Mouse (Mus musculus) brain, embryonic 14.5 days (tissue): Measurements from ENCODE around the gene Gm6358.
"Not testable (repeated sequence)": the region's sequence is repeated elsewhere in the genome, so short reads cannot be mapped to it uniquely, and the experiment has no call there.

Experiments
- CTCF ChIP-seq: fragments of 200-500 bp; IDR thresholded peaks from 2 replicates; pipeline ENCODE4 v1.5.1; 2012; ENCODE audit warnings: inconsistent platforms, mild to moderate bottlenecking, moderate library complexity, borderline replicate concordance; ENCODE audit not compliant: insufficient read depth, insufficient read length; ENCODE audit errors: extremely low read depth
- POLR2A ChIP-seq: fragments of 200-500 bp; IDR thresholded peaks from 2 replicates; pipeline ENCODE4 v1.6.1; 2012; ENCODE audit warnings: mild to moderate bottlenecking, inconsistent platforms, borderline replicate concordance; ENCODE audit not compliant: poor library complexity, insufficient read depth, insufficient read length, severe bottlenecking; ENCODE audit errors: extremely low read depth

DNA sequence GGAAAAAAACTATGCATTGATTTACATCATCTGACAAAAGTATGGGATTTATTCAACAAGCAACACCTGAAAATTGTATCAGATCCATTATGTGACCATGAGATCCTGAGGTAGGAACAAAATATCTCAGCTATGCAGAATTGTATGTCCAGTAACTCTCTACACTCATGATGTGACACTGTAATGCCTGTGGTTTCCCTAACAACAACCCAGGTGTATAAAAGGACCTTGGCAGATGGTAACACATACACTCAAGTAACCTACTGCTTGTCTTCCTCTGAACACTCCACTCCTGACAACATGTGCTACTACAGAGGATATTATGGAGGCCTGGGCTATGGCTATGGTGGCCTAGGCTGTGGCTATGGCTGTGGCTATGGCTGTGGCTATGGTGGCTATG lies 28.5 kb downstream of the Gm6358 start, which contains the start of gene Gm7735:
- TF ChIP-seq CTCF, POLR2A: not testable (repeated sequence)
